Mouse (Mus musculus): Measurements from ENCODE around the gene Tuba4a.

DNA sequence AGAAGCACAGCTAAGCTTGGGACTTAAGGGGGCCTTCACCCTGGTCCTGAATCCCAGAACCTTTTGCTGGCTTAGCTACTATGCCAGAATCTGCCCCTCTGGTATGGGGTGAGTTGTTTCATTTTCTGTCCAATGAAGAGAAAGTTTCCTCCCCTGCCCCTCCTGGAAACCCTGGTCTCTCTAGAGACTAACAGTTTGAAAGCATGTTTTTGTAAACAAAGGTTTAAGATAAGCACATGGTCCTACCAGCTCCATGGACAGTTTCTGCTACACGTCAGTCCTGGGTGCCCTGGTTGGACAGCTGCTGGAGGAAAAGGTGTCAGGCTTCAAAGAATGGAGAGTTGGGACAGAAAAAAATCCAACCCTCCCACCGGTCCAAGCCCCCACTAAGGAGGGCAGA lies 29.1 kb downstream of the Tuba4a start:
- no peak for TF ChIP-seq EP300 (IDR thresholded peaks at IDR 0.05)
- no peak for TF ChIP-seq CTCF (IDR thresholded peaks at IDR 0.05)

All from lung, postnatal 0 days (tissue).